Mouse (Mus musculus): ENCODE results near the gene Uqcr11.

Uqcr11 gene

DNA sequence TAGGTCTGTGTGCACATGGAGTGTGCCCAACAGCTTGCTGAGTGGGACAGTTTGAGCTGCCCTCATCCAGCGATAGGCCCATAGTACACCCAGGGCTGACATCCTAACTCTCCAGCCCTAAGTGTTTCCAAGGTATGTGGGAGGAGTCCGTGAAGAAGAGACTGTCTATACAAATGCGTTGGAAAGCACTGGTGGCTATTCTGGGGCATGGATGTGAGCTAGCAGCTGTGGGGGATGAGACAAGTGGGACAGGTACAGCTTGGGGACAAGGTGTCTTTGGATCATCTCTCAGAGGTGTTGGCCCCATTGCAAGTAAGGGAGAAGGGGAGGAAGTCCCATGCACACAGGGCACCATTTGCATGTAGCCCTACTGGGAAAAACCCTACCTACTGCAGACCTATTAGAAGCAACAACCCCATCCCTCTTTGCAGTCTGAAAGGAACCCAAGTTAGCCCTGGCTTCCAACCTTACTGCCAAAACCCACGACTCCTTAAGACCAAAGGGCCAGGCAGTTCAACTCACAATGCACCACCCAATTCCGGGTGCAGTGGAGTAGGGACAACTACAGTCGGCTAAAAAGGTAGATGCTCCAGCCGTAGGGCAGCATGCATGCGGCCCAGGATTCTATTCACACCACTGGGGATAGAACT, 9.0 kb downstream of the Uqcr11 start:
- DNase-seq: no peak

GRCm38 (mm10) chr10:80396822-80397523, 9.7 kb downstream of the Uqcr11 start:
- no peak for DNase-seq

- DNase-seq: no peak
Measured at GRCm38 (mm10) chr10:80395025-80395627, 11.5 kb downstream of the Uqcr11 start.

GRCm38 (mm10) chr10:80392687-80393086, 13.9 kb downstream of the Uqcr11 start:
- DNase-seq: no peak

DNA sequence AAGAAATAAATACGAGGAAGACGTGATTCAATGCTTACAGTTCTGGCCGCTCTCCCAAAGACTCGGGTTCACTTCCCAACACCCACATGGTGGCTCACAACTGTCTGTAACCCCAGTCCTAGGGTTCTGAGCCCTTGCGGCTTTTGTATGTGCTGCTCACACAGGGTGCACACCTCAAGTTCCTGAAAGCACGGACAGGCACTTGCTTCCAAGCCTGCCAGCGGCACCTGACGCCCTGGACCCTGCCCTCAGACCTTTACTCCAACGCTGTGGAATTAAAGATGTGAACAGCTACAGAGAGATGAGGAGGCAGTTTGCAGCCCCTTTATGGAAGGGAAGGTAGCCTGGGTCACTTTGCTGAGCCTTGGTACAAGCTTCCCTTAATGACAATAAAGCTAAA, 15.9 kb downstream of the Uqcr11 start:
- DNase-seq: no peak

DNA sequence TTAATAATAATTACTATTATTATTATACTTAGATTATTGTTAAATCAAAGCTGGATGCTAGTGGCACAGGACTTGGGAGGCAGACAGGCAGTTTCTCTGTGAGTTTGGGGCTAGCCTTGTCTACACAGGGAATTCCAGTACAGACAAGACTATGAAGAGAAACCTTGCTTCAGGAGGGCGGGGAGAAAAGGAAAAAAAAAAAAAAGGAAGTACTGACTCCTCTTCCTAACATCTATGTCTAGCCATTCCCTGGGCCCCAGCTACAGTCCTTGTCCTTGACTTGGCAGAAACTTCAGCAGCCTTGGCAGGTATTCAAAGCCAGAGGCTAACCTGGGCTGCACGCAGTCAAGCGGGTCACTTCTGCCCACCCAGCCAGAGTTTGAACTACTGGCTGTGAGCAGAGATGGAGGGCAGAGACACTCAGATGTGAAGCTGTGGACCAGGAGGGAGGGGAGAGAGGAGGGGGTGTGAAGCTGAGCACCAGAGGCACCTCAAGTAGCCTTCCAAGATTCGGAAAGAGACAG, 17.4 kb downstream of the Uqcr11 start:
- DNase-seq: no peak

GRCm38 (mm10) chr10:80388731-80389130, 17.9 kb downstream of the Uqcr11 start:
- no peak for DNase-seq

DNA sequence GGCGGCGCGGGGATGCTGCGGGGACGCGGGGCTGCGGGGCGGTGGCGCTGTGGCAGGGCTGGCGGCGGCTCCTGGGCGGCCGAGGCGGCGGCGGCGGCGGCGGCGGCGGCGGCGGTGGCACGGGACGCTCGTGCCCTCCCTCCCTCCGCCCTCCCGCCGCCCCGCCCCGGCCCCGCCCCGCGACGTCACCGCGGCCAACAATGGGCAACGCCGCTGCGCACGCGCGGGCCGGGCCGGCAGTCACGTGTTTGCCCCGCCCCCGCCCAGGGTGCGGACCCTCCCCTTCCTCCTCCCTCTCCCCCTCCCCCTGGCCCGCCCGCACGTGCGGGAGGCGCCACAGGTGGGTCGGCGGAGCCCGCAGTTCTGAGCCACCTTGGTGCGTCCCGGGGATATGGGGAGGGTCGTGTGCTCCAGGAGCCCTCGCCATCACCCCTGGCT, 19.1 kb downstream of the Uqcr11 start, which contains the start of gene Mex3d:
Gene Mex3d, minus strand, starts transcription at position 138 of the 438 bp plus-strand sequence.
- DNase-seq: peak; percentile 94

DNA sequence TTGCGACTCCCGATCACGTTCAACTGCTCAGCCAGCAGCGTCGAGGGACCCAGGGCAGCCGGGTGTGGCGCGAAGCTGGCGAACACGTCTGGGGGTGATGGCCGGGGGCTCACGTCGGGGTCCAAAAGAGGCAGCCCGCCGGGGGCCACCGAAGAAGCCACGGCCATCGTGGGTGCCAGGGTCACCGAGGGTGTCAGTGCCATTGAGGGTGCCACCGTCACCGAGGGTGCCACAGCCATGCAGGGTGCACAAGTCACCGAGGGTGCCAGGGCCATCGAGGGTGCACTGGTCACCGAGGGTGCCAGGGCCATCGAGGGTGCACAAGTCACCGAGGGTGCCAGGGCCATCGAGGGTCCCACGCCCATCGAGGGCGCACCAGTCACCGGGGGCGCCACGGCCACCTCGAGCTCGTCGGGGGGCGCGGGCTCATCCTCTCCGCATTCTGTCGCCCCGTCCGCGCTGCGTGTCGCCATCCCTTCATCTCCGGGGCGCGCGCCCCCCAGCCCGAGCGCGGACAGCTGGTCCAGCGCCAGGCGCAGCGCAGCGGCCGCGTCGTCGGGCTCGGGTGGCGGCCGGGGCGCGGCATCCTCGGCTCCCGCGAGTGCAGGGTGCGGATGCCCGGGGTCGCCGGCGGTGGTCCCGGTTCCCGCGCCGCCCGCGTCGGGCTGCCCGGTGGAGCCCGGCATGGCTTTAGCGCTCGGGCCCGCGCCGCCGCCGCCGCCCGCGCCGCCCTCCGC, 19.7 kb downstream of the Uqcr11 start:
- DNase-seq: peak; percentile 48

DNA sequence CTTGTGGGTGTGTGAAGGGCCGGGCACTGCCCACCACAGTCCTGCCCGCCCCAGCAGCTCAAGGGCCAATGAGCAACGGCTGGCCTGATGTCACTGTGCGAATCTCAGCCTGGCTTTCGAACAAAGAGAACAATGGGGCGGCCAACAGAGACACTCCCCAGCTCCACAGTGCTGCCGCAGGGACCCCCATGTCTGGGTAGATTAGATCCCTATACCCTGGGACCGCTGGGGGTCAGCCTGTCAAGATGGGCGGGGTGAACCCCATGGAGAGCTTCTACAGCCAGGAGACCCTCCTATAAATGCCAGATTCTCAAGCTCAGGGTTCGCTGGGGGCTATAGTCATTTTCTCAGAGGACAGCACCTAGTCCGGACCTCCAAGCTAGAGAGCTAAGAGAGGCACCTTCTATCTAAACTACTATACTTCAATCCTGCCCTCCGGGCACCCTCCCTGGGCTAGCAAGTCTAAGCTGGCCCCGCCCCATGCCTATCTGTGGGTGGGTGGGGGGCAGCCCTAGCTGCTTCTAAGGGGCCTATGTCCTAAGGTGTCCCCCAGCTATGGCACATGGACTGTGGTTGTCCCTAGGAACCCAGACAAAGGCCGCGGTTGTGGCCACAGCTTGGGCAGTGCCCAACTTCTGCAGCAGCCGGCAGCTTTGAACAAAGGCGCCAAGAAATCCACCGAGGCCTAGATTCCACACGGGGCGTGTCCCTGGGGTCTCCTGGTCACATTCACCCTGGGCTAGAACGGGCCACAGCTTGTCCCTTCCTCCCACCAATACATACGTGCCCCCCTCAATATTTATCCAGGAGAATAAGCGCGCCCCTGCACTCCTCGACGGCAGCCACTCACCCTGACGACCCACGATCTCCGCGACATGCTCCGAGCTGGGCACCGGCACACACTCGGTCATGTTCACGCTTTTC, 20.6 kb downstream of the Uqcr11 start:
- no peak for DNase-seq

DNA sequence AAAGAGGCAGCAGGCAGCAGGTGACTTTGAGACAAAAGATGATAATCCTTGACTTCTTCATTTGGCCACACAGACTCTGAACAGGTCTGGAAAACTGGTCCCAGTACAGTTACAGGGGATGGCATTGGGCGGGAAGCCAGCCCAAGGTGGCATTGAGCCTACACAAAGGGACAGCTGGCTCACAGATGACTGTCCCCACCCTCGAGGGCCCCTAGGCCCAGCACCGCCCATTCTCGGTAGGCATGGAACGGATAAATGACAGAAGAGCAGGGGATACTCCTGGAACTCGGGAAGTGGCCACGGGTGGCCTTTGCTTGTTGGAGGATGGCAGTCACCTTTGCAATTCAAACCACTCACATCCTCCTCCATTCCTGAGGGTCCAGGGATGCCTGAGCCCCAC, 21.3 kb downstream of the Uqcr11 start:
- no peak for DNase-seq

GRCm38 (mm10) chr10:80384709-80385108, 21.9 kb downstream of the Uqcr11 start:
- DNase-seq: no peak

DNA sequence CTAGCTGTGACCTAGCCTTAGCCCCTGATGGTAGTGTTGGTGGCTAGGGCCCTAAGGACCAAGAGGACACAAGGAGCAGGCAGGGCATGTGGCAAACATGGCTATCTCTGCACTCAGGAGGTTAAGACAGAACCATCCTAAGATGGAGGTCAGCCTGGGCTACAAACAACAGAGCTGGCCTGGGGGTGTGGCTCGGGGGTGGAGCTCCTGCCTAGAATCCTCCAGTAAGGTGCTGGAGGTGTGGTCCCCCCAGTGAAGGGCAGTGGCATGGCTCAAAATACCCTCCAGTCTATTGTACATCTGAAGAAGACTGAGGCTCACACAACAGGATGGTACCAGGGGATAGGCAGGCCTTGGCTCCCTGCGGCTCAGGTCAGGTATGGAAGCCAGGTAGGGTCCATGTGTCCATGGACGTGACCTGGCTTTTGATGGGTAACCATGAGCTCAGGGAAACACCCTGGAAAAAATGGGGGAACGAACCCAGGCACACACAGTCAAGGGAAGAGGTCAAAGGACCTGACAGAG, 22.5 kb downstream of the Uqcr11 start:
- DNase-seq: no peak

DNA sequence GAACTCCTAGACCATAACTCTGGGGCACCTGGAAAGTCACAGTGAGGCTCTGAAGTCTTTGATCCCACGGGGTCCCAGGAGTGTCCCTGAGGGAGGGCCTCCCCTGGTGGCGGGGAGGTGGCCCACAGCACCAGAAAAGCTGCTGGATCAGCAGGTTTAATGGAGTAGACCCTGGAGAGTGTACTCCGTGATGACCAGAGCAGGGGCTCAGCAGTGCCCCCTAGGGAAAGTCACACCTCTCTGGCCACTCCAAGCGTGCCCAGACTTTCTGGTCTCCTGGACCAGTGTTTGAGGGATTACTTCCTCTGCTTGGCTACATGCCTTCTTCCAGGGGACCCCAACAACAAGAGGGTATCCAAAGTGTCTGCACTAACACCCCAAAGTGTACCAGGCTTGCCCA, 23.2 kb downstream of the Uqcr11 start:
- DNase-seq: no peak

DNA sequence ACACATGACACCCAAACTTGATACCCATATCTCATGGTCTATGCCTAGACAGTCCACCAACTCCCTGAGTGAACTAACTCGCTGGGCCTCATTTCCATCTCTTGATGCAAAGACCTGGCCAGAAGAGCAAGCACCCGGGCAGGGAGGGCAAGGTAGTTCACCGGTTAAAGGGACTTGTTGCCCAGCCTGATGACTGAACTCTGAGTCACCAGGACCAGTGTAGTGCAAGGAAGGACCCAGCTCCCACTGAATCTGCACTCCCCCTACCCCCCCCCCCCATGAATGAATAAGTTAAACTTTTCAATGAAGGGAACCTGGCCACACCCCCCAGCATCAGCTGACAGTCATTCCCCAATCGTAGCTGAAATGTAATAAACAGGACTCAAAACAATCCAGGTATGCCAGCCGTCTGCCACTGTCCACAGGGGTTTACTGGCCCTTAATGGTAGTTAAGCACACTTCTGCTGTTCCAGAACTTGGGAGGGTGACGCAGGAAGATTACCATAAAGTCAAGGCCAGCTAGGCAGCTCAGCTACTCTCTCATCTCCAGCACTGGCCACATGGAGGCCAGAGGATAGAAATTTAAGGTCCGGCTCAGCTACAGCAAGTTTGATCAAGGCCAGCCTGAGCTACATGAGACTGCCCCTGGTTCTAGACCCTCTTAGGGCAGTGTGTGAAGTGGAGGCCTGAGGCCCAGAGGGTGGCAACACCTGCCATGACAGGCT, 23.8 kb downstream of the Uqcr11 start:
- DNase-seq: no peak

- DNase-seq: peak; percentile 50
Measured at GRCm38 (mm10) chr10:80377716-80378115, 28.9 kb downstream of the Uqcr11 start.

- peak; percentile 95 for DNase-seq
Measured at GRCm38 (mm10) chr10:80376160-80376559, 30.5 kb downstream of the Uqcr11 start.

DNA sequence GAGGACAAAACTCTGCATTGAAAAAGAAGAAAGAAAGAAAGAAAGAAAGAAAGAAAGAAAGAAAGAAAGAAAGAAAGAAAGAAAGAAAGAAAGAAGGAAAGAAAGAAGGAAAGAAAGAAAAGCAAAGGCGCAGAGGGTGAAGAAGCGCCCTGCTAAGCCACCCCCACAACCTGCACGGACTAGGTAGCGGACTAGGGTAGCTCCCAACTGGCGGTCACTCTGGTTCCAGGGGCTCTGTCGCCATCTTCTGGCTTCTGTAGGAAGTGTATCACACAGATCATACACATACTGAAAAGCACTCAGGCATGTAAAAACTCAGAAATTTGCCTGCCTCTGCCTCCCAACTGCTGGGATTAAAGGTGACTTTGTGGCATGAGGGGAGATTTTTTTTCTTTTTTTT, 32.6 kb downstream of the Uqcr11 start:
- peak; percentile 82 for DNase-seq

DNA sequence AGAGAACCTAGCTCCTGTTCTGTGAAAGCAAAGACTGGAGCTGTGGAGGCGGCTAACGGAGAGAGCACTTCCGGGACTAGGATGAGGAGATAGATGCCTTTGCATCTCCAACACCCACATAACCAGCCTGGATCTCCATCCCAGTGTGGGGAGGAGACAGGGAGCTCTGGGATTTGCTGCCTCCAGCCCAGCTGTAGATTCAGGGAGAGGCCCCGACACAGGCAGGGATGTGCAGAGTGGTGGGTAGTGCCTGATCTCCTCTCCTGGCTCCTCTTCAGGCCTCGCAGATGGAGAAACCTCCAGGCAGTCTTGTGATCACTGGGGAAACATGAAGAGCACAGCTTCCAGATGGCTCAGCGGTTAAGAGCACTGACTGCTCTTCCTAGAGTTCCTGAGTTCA, 33.9 kb downstream of the Uqcr11 start:
- DNase-seq: no peak

DNA sequence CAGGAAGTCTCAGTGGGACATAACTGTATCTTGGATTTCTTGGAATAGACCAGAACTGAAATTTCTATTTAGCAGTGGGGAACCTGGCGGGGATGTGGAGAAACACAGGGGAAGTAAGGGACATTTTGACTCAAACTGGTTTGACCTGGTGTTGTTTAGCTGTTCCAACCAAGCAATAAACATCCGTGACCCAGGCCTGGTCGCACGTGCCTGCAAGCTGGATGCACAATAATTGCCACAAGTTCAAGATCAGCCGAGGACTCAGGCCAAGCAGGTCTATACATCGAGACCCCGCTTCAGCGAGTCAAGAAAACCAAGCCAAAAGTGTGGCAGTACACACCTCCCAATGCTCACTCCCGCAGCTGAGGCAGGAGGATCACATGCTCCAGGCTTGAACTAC, 34.6 kb downstream of the Uqcr11 start:
- no peak for DNase-seq

GRCm38 (mm10) chr10:80371411-80371966, 35.1 kb downstream of the Uqcr11 start:
- peak; percentile 87 for DNase-seq
